Mouse (Mus musculus) embryonic facial prominence, embryonic 15.5 days (tissue): ENCODE data around the gene Hspa1a. TPM values are rescaled to one million over a fixed set of nuclear protein-coding genes. Genes with fewer than 3 reads are reported as not detected.
A peak's percentile ranks its signal among the peaks of the same experiment; 100 is the strongest.
"Not testable (repeated sequence)": the region's sequence is repeated elsewhere in the genome, so short reads cannot be mapped to it uniquely, and the experiment has no call there.

Experiments
- ATAC-seq: fragments of 200-750 bp; cut with Nextera tagmentation; 2 replicates; pipeline ENCODE4 v1.8.0; 2017; ENCODE audit warnings: low read depth, moderate TSS enrichment; ENCODE audit not compliant: insufficient number of reproducible peaks, low FRiP score, low TSS enrichment
- H3K27ac ChIP-seq: fragments of 300-500 bp; sonication (generic); replicated peaks from 2 replicates; pipeline ENCODE4 v1.5.1; 2015; ENCODE audit warnings: mild to moderate bottlenecking, inconsistent platforms
- H3K27me3 ChIP-seq: fragments of 300-500 bp; sonication (generic); 2 replicates; pipeline ENCODE4 v1.6.1; 2015; ENCODE audit warnings: inconsistent platforms
- H3K36me3 ChIP-seq: fragments of 300-500 bp; sonication (generic); 2 replicates; pipeline ENCODE4 v1.6.1; 2015; ENCODE audit warnings: mild to moderate bottlenecking, inconsistent platforms
- H3K4me1 ChIP-seq: fragments of 300-500 bp; sonication (generic); 2 replicates; pipeline ENCODE4 v1.6.1; 2015; ENCODE audit warnings: inconsistent platforms
- H3K4me2 ChIP-seq: fragments of 300-500 bp; sonication (generic); replicated peaks from 2 replicates; pipeline ENCODE4 v1.6.1; 2015; ENCODE audit warnings: mild to moderate bottlenecking, inconsistent platforms
- H3K4me3 ChIP-seq: fragments of 300-500 bp; sonication (generic); replicated peaks from 2 replicates; pipeline ENCODE4 v1.5.1; 2015; ENCODE audit warnings: mild to moderate bottlenecking, inconsistent platforms
- H3K9ac ChIP-seq: fragments of 300-500 bp; sonication (generic); 2 replicates; pipeline ENCODE4 v1.6.1; 2015; ENCODE audit warnings: inconsistent platforms
- H3K9me3 ChIP-seq: fragments of 300-500 bp; sonication (generic); replicated peaks from 2 replicates; pipeline ENCODE4 v1.6.1; 2016; ENCODE audit warnings: inconsistent platforms
- WGBS: fragments of 180-500 bp; shearing (Covaris S2); methylation state at CpG from one replicate; pipeline ENCODE4 v1.1.7; 2015; 5-methylcytosine and 5-hydroxymethylcytosine counted together
- polyA plus RNA-seq: library from polyadenylated mRNA; unstranded; fragments of >200 nt; fragmentation: Nextera tagmentation; extraction: Ambion mirVana; gene quantifications from 2 replicates; pipeline ENCODE4 v1.2.1, GENCODE M21; 2015

The Hspa1a gene
- polyA plus RNA-seq, 1 experiment from 2014 or later: 19.5 TPM

- ATAC-seq: peak; percentile 84
- Histone ChIP-seq H3K4me2 (peak overlapping the region; percentile 72), H3K9ac (peak overlapping the region; percentile 99), H3K27me3 (no peaks in the 10 kb centered on the region), H3K4me3 (peak overlapping the region; percentile 97), H3K36me3 (peaks cover 21% of the 10 kb centered on the region), H3K27ac (peak overlapping the region; percentile 93), H3K4me1 (peaks cover 13% of the 10 kb centered on the region), H3K9me3 (no peaks in the 10 kb centered on the region)
- 0% methylated on average over 23 of the region's 23 CpGs for WGBS
These were observed 19.4 kb downstream of the Hspa1a start for GRCm38 (mm10) chr17:34952378-34953040.

GRCm38 (mm10) chr17:34951636-34952377 lies 20.1 kb downstream of the Hspa1a start:
- H3K9me3 ChIP-seq: no peaks in the 10 kb centered on the region
- peak overlapping the region; percentile 97 for H3K4me3 ChIP-seq
- H3K36me3 ChIP-seq: peaks cover 21% of the 10 kb centered on the region
- peaks cover 13% of the 10 kb centered on the region for H3K4me1 ChIP-seq
- under 1% methylated on average over 29 of the region's 29 CpGs for WGBS
- peak overlapping the region; percentile 99 for H3K9ac ChIP-seq
- H3K4me2 ChIP-seq: peak overlapping the region; percentile 72
- peak overlapping the region; percentile 93 for H3K27ac ChIP-seq
- H3K27me3 ChIP-seq: no peaks in the 10 kb centered on the region
- ATAC-seq: no peak; the same call in 1 of the 2 replicates

DNA sequence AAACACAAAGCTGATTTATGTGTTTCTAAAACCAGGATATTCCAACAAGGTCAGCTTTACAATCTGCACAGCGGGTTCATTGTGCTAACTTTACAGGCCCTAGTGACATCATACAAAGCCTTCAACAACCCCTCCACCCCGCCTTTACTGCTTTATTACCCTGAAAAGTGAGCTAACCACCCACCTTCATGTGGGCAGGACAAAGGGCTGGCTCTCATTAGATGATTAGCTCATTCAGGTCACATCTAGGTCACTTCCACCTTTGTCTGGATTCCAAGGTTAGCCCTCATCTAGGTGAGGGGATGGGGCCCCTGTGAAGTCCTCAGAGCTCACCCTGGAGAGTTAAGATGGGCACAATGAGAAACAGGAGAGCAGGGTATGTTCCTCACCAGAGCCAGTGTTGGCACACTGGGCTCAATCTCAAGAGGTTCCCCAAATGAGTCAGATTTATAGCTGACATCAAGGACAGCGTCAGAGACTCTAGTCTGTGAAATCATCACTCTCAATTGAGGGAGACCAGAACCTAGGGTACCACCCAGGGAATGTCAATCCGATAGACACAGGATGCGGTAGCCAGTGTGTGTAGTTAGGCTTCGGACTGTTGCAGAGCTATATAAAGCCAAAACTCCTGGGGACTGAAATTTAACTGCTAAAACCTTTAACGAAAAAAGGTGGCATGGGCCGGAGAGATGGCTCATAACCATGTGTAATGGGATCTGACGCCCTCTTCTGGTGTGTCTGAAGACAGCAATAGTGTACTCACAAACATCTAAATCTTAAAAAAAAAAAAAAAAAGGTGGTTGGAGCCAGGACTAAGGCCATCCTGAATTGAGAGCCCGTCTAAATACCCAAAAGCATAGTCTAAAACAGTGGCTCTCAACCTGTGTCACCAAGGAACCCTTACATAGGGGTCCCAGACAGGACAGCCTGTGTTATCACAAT lies 21.2 kb downstream of the Hspa1a start:
- Histone ChIP-seq H3K4me2 (peak overlapping the region; percentile 72), H3K9me3 (no peaks in the 10 kb centered on the region), H3K27ac (peak overlapping the region; percentile 93), H3K27me3 (no peaks in the 10 kb centered on the region), H3K36me3 (peaks cover 21% of the 10 kb centered on the region), H3K4me3 (peak overlapping the region; percentile 97), H3K4me1 (peaks cover 13% of the 10 kb centered on the region), H3K9ac (peak overlapping the region; percentile 99)
- no peak for ATAC-seq
- 25% methylated on average over 10 of the region's 10 CpGs for WGBS

- Histone ChIP-seq H3K27me3 (no peaks in the 10 kb centered on the region), H3K27ac (no peak overlapping the region), H3K9me3 (no peaks in the 10 kb centered on the region), H3K4me1 (peaks cover 14% of the 10 kb centered on the region), H3K4me2 (no peak overlapping the region), H3K36me3 (peaks cover 21% of the 10 kb centered on the region), H3K9ac (no peak overlapping the region), H3K4me3 (no peak overlapping the region)
- WGBS: 39% methylated on average over 4 of the region's 4 CpGs
- no peak for ATAC-seq
These were observed 22.4 kb downstream of the Hspa1a start for GRCm38 (mm10) chr17:34949553-34949969.

GRCm38 (mm10) chr17:34948721-34949552 lies 23.0 kb downstream of the Hspa1a start:
- H3K9me3 ChIP-seq, H3K9ac ChIP-seq, H3K4me2 ChIP-seq, ATAC-seq, H3K27me3 ChIP-seq, H3K4me3 ChIP-seq: not testable (repeated sequence)
- WGBS: 58% methylated on average over 9 of the region's 9 CpGs
- H3K36me3 ChIP-seq: peaks cover 21% of the 10 kb centered on the region
- H3K27ac ChIP-seq: peak overlapping the region; percentile 34; the same call in 1 of the 2 replicates
- H3K4me1 ChIP-seq: peaks cover 19% of the 10 kb centered on the region

DNA sequence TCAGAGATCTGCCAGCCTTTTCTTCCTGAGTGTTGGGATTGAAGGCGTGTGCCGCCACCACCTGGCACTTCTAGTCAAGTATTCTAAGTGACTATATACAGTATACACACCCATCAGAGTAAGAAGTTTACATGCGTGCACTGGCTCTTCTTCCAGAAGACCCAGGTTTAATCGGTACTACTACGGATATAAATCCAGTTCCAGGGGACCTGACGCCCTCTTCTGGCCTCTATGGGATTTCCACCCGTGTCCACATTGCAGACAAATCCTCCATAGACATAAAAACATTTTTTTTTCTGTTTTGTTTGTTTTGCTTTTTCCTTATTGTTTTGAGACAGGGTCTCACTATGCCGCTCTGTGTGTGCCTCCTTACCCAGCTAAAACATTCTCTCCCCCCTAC lies 24.4 kb downstream of the Hspa1a start:
- WGBS: 22% methylated on average over 8 of the region's 8 CpGs
- no peak overlapping the region for H3K27ac ChIP-seq
- H3K9ac ChIP-seq: no peak overlapping the region
- no peak for ATAC-seq
- H3K4me2 ChIP-seq: no peak overlapping the region
- no peak overlapping the region for H3K4me3 ChIP-seq
- peaks cover 21% of the 10 kb centered on the region for H3K36me3 ChIP-seq
- H3K9me3 ChIP-seq: no peaks in the 10 kb centered on the region
- no peaks in the 10 kb centered on the region for H3K27me3 ChIP-seq
- H3K4me1 ChIP-seq: peaks cover 24% of the 10 kb centered on the region

- no peak overlapping the region for H3K9ac ChIP-seq
- no peak overlapping the region for H3K4me2 ChIP-seq
- no peak overlapping the region for H3K4me3 ChIP-seq
- H3K36me3 ChIP-seq: peaks cover 21% of the 10 kb centered on the region
- peaks cover 29% of the 10 kb centered on the region for H3K4me1 ChIP-seq
- 90% methylated on average over 5 of the region's 5 CpGs for WGBS
- no peaks in the 10 kb centered on the region for H3K9me3 ChIP-seq
- ATAC-seq: no peak
- H3K27ac ChIP-seq: no peak overlapping the region
- no peaks in the 10 kb centered on the region for H3K27me3 ChIP-seq
These were observed 25.3 kb downstream of the Hspa1a start for GRCm38 (mm10) chr17:34946486-34947140.

DNA sequence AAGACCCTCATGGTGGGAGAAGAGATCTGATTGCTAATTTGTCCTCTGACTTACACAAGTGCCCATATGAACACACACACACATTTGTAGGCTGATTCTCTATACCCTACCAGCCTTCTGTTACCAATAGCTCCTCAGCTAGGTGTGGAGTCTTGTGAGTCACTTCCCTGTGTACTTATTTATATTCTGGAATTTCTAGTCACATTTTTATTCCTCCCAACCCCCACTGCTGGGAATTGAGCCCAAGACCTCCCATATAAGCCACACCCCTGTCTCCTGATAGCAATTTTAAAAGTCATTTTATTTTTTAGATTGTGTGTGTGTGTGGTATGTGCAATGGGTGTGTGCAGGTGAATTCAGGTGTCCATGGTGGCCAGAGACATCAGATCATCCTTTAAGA lies 27.6 kb downstream of the Hspa1a start:
- H3K9ac ChIP-seq: no peak overlapping the region
- H3K4me1 ChIP-seq: peaks cover 18% of the 10 kb centered on the region
- no peak overlapping the region for H3K27ac ChIP-seq
- H3K4me3 ChIP-seq: no peak overlapping the region
- no peak for ATAC-seq
- H3K4me2 ChIP-seq: no peak overlapping the region
- no peaks in the 10 kb centered on the region for H3K27me3 ChIP-seq
- H3K9me3 ChIP-seq: no peaks in the 10 kb centered on the region
- peaks cover 5% of the 10 kb centered on the region; the same call in 1 of the 2 replicates for H3K36me3 ChIP-seq

- no peak overlapping the region for H3K4me2 ChIP-seq
These were observed 28.7 kb downstream of the Hspa1a start for GRCm38 (mm10) chr17:34943128-34943815.

More at GRCm38 (mm10) chr17:34943128-34943815, 28.7 kb downstream of the Hspa1a start:
- WGBS: 82% methylated on average over 4 of the region's 4 CpGs
- H3K9me3 ChIP-seq: no peaks in the 10 kb centered on the region
- H3K36me3 ChIP-seq: no peaks in the 10 kb centered on the region
- no peak overlapping the region for H3K4me3 ChIP-seq
- ATAC-seq: no peak
- H3K27ac ChIP-seq: no peak overlapping the region
- H3K9ac ChIP-seq: no peak overlapping the region
- peaks cover 18% of the 10 kb centered on the region for H3K4me1 ChIP-seq
- H3K27me3 ChIP-seq: no peaks in the 10 kb centered on the region
